Mouse (Mus musculus) MEL-GATA-1-ER (cell line): ENCODE measurements around the gene Ptprn2.

Experiments
- DNase-seq: peaks from one replicate; pipeline ENCODE4 v3.0.0-alpha.2; 2012; ENCODE audit warnings: low read depth; ENCODE audit errors: extremely low read depth

The Ptprn2 gene

DNA sequence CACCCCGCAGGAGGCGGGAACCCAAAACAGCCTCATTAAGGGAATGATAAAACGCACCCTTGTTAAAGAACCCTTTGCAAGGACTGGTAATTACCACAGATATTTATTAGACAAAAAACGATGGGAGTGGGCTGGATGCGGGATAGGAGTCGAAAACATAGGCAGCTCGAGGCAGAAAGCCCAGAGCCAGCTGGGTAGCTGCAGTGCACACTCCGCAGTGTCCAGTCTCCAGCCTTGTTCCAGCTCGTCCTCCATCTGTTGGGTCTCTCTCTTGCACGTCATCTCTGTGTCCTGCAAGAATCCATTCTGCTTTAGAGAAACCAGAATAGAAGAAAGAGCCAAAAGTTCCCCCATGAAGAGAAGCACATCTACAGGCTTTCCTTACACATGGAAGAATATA lies 564.3 kb downstream of the Ptprn2 start:
- DNase-seq = no peak

DNA sequence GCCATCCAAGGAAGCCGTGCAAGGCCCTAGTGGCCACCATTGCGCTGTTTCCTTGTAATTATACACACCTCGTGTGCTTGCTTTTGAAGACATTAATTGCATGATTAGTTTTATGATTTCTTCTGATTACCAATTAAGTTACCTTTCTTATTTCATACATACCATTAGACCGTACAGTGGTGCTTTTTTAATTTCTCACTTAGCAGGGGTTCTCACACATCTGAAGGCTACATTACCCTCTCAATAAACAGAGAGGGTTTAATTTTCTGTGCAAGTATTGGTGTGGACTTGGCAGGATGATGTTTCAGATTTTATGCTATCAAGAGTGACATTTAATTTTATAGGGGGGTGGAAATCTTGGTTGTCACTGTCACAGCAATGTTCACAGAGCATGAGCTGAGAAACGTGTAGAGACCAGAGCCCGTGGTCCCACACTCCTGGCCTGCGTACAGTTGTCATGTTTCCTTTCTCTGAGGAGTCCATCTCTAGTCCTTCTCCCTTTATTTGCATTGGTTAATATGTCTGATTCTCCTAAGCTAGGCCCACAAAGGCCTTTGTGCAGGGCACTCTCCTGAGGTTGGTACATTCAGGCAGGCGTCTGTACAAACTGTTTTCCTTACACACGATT lies 567.8 kb downstream of the Ptprn2 start:
- no peak for DNase-seq

DNA sequence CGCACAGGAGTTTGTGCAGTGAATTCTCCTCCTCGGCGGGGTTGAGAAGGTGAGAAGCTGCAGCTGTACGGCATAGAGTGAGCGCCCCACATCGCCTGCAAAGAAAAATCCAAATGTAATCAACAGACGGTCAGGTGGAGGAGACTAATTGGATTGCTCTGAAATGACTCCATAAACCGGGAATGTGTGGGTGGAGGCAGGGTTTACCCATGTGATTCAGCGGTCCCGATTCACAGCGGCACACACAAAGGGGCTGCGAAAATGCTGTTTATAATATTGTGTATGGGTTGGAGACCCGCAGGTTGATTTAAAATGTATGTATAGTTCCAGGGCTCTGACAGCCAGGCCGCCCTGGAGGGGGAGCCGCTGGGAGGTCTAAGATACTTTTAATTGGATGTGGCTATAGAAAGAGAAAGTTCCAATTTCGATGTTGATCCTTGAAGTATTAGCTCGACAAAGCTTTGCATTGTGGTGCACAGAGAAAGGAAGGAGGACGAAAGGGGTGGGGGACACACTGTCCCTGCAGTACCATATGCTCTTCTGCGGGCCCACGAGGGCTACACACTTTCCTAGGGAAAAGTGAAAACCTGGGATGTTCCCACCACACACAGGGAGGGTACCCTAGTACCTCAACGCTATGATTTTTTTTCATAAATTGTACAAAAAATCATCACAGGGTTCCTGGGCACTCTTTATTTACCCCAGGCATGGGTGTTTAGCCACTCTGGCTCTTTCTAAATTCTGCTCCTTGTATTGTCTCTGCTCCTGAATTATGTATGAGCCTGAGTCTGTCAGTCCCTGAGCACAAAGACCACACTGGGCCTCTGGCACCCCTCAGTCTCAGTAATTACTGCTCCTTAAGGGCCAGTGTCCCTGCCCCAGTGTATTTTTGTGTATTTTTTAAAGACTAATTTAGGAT lies 568.6 kb downstream of the Ptprn2 start:
- no peak for DNase-seq

DNA sequence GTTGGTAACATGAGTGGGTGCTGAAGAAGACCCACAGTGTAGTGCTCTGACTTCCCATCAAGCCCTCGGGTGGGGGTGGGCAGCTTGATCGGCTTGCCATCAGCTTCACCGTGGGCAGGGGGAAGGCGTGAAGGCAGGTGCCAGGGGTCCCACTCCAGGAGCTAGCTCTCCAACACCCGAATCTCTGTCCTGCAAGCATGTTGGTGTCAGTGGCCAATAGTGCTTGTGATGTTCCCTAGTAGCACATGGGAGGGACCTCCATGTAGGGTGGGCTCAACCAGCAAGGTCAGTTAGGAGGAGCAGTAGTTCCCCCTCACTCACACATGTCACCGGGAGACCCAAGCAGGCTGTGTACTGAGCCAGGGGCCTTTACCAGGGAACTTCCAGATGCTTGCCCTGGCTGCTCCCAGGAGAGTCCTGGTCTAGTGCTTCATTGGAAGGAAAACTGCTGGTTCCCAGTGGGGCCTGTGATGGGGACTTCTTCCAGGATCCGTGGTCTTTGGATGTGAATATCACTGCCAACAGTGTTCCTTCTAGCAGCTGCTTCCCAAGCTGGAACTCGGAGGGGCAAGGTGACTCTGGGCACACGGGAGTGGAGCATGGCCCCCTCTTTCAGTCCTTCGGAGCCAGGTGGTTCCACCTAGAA lies 569.5 kb downstream of the Ptprn2 start:
- DNase-seq = no peak

DNA sequence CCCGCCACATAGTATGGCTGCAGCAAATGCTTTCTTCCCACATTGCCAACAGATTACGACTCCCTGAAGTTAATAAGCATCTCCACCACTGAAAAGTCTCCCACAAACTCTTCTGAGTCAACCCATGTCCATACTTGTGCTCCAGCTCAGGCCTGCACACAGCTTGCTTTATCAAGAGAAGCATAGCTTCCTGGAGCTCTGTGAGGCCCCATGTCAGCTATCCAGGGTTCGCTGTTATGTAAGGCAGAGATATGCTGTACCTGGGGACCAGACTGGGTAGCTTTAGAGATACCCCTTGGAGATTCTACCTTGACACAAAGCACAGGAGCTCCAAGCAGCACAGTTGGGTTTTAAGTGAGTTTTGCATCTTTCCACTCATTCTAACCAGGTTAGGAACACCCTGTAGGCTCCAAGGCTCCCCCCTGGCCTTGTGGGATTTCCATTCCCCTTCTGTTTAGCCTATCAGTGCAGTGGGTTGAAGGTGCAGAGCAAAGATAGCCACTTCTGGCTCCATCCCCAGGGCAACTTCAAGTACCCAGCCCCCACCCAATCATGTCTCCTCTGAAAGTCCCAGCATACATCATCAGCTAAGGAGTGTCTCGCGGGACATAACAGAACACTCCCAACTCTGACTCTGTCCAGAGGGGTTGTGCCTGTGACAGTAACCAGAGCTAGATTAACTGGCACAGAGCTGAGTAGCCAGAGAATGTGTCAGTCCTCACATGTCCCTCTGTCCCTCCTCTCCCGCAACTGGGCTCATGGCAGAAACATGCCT lies 572.9 kb downstream of the Ptprn2 start:
- no peak for DNase-seq

DNA sequence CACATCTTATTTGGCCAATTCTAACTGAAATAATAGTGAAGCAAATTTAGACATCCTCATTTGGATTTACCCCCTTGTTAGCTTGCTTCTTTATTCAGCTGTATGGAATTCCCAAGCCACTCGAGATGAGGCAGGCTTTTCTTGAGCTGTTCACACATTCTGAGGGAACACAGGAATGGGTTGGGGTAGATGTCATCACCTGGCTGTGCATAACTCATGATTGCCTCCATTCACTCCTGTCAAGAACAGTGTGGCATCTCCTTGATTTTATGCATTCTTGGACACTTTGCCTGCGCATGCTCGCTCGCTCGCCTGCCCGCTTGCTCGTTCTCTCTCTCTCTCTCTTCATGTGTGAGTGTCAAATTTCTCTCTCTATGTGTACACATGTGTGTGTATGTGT lies 573.5 kb downstream of the Ptprn2 start:
- no peak for DNase-seq

DNA sequence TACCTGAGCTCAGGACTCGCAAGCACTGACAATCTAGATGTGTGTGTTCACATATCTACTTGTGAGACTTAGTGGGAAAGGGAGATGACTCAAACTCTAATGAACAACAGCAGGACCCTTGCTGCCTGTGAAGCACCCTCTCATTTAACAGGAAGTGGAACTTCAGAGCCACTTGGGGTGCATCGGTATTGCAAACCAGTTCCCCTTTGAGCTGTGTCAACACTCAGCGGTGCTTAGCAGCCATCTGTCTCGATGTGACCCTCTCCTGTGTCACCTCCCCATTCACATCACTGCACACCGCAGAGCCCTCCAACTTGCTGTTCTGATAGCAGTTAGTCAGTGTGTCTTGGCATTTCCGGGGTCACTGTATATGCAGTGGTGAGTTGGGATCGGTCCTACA lies 592.1 kb downstream of the Ptprn2 start:
- DNase-seq = no peak

DNA sequence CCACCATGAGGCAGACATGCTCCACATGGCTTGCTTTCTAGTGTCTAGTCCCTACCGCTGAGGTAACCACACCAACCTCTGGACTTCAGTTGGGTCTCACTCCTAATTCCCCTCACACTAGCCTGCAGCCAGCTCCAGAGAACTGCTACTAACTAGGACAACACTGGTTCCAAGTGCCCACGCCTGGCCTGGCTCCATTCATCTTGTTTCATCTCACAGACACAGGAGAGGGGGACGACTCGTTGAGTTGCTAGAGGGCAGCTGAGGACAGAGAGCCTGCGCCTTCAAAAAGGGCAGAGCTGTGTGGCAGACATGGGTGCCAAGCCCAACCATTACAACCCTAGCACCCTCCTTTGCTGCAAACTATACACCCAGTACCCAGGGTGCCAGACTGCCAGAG lies 593.4 kb downstream of the Ptprn2 start:
- DNase-seq = no peak

DNA sequence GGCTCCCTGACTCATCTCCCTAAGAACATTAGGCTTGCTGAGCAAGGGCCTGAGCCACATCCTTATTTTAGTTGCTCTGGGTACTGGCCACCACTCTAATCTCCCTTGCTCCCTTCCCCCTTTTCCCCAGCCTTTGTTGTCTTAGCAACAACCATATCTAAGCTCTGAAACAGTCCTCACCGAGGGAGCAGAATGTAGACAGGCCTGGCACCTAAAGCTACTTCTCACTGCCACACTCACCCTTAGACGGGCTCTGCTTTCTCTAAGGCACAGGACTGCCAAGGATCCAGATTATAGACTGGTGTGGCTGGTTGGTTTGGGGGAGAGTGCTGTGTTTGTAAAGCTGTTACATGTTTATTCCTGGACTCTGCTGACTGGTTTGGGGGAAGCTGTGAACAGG lies 594.2 kb downstream of the Ptprn2 start:
- no peak for DNase-seq

DNA sequence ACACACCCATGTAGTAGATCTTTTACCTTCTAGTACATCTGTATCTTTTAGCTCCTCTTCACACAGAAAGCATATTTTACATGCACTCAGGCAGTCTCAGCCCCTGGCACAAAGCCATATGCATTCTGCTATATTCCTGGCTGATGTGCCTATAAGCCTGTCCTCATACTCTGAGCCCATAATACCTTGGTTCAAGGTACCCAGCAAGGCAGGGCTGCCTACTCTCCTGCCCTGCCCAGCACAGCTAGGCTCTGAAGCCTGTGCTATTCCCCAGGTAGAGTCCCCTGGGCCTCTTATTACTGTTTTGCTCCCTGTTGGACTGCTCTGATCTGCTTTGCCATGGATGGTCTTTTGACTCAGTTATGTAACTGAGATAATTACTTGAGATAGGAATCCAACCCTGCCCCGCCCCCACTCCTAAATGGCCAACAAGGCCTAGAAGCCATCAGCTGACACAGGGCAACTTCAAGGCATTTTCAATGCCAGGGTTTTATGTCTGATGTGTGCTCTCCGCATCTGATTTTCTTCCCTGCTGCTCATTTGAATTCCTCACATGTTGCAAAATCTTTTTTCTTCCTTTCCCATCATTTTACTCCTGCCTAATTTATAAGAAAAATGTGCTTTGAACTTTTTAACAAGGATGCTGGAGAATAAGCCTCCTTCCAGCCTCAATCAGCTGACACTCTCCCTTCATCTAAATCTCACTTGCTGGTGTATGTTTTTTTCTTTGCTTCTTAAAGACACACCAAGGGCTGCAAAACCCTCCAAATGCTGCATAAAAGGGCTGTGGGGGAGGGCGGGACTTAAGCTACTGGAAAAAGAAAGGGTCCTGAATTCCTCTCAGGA lies 598.6 kb downstream of the Ptprn2 start:
- no peak for DNase-seq

DNA sequence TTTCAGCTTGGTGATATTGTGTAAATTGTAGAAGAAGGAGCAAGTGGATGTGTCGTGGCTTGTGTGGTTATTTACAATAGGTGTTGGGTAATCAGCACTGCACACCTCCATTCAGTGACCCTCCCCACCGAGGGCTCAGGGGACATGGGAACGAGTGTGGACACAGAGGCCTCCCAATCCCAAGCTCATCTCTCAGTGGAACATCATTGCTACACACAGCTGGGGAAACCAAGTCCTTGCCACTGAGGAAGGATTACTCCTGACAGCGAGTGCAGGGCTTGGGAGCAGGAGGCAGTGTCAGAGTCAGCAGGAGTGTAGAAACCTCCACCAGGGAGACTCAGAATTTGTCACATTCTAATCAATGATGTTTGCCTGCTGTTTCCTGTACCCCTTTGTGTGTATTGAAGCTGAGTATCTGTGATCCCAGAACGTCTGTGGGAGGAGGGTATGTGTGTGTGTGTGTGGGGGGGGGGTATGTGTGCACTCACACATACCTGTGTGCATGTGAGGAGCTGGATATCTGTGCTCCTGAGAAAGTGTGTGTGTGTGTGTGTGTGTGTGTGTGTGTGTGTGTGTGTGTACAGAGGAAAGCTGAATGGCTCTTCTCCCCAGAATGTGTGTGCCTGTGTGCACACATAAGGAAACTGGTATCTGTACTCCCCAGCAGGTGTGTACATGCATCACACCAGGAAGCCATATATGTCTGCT lies 599.3 kb downstream of the Ptprn2 start:
- DNase-seq = no peak

DNA sequence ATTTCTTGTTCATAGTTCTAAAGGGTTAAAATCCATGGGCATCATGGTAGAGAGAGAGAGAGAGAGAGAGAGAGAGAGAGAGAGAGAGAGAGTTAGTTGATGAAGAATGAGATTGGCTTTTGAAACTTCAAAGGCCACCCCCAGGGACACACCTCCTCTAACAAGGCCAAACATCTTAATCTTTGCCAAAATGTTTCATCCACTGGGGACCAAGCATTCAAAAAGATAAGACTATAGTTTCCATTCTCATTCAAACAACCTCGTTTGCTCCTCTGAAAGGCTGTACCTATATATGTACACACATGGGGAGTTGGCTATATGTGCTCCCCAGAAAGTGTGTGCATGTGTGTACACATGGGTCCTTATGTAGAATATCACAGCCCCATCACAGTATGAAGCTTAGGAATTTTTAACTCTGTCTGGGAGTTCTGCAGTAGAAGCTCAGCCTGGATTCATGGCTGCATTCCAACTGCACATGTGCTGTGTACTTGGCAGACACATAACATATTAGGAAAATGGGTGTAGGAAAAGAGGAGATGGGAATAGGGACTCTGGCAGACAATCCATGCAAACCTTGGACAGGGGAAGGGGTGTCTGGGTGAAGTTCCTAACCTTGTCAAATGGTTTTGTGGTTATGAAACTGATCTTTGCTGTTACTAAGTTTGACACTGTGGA lies 600.3 kb downstream of the Ptprn2 start:
- DNase-seq = no peak

DNA sequence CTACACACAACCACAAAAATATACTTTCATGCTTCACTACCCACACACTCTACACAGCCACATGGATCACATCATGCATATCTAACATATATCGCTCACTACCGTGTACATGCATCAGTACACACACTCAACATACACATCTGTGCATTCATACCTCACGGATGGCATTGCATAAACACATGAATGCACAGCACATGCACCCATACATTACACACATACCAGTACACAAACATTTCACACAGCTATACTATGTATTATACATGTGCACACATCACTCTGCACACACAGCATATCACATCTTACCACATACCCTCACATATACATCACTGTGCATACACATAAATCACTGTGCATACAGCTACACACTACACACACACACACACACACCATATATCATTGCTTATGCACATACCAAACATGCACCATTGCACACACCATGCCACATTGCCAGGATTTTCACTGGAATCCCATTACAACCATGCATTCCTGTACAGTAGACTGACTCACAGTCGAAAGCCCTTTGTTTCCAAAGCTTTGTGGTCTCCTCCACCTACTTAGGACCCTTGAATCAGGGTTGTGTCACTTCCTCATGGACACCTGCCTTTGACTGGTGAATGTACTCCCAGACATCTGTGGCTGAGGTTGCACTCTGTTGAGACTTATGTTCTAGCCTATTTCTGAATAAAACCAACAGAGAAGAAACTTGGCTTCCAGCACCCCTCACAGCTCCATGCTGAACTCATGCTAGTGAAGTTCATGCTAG lies 607.0 kb downstream of the Ptprn2 start:
- DNase-seq = no peak

DNA sequence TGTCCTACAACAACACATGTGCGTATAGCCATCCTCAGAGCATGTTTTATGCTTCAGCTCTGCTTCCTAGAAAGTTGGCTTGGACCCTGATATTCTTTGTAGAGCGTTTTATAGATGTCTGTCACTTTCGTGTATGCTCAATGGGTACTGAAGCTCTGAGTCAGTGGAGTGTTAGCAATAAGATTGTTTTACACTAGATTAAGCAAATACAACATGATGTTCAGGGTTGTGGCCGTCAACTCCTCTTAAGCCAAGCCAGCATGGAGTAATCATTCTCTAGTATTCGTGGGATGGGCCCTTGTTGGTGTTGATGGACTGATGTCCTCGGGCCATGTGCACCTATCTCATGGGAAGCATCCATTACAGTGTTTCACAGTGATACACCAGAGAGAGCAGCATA lies 610.4 kb downstream of the Ptprn2 start:
- no peak for DNase-seq

DNA sequence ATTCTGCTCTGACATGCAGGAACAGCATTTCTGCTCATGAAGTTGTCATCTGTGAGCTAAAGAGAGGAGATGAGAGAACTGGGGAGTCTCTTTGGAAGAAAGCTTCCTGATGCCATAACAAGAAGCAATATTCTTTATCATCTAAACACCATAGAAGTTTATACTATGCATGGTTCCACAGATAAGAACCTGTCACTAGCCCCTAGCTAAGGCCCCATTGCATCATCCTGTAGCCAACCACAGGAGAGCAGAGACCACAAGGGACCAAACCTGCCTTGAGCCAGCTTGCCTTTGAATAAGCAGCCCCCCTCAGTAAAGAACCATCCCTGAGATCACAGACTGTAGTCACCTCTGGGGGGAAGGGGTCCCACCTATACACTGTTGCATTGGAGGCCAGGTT lies 612.8 kb downstream of the Ptprn2 start:
- no peak for DNase-seq

DNA sequence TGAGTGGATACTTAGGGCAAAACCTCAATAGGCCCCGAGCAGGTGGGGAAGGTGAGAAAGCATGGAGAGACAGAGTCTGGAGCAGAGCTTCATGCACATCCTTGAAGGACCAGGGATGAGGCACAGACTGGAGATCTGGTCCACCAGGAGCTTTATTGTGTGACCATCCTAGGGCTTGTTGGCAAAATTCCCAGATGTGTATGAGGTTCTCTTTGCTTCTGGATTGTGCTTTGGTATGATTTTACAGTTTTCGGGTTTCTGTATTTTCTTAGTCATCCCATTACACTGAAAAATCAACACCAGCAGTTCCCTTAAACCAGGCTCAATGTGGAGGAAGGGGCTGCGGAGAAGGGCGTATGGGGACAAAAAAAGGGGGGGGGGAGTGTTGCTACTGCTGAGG lies 621.2 kb downstream of the Ptprn2 start:
- no peak for DNase-seq

DNA sequence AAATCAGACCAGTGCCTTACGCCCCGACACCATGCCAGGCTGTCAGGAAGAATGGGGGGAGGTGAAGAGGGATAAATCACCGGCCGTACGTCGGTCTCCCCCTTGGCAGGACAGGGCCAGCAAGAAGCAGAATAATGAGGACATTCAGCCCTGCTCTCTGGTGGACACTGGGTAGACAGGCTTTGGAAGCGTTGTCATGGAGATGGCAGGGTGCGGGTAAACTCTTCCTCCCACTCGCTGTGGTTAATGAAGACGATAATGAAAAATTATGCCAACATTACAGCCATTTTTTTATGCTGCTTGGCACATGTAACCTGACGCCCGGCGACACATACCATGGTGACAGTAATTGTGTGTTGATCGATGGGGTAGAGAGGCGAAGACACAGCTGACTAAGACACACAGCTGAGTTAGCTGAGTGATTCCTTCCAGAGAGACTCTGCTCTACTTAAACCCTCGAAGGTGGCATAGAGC lies 621.7 kb downstream of the Ptprn2 start:
- no peak for DNase-seq

DNA sequence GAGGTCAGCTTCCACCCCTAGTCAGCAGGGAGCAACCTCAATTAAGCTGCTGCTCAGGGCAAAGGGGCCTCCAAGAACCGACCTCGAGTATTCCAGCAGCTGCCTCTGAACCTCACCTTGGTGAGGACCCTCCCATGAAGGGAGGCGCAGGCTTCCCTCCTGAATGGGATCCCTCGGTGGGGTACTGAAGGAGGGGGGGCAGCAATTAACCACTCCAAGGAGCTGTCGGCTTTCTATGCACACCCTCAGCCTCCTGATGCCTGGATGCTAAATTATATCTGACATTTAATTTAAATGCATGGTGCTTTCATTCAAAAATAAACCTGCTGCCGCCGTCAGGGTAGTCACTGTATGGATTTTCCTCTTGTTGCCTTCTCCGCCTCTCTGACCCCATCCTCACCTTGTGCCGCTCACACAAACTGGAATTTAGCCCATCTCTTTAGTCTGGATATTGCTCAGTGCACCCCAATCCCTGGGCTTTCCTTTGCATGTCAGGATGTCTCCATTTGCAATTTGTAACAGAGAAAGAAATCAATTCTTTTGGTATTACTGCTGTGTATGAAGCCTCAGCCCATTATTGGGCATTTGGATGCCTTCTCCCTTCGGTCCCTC lies 629.8 kb downstream of the Ptprn2 start:
- no peak for DNase-seq
